Comparison of ENCODE assay signal across 20 mouse cellular contexts in genomic region chr5:103714943-103715342, GRCm38 (mm10). TPM values are rescaled to one million over a fixed set of nuclear protein-coding genes. Genes with fewer than 3 reads are reported as not detected.
"Had no signal": no experiment of that assay in that cellular context is flagged by ENCODE, and none has a peak within 500 bp of the region (broad histone marks: within the 10 kb centered on the region; RNA-seq: fewer than 3 reads in every experiment).

No protein-coding gene starts in this region.

- H3K4me2 ChIP-seq: lung, embryonic 14.5 days; midbrain, embryonic 11.5 days; midbrain, embryonic 13.5 days; midbrain, embryonic 15.5 days; neural tube, embryonic 12.5 days; stomach, embryonic 15.5 days had no signal

- H3K4me1 ChIP-seq: midbrain, embryonic 13.5 days; midbrain, embryonic 15.5 days; neural tube, embryonic 12.5 days had no signal

- ATAC-seq: midbrain, embryonic 13.5 days; midbrain, embryonic 15.5 days had no signal

- H3K36me3 ChIP-seq: midbrain, embryonic 13.5 days; midbrain, embryonic 15.5 days; neural tube, embryonic 12.5 days; stomach, embryonic 15.5 days had no signal

- H3K9ac ChIP-seq: liver, embryonic 14.5 days; lung, embryonic 14.5 days; midbrain, embryonic 13.5 days; midbrain, embryonic 15.5 days; neural tube, embryonic 12.5 days; stomach, embryonic 15.5 days had no signal

- H3K27ac ChIP-seq: liver, embryonic 14.5 days; midbrain, embryonic 13.5 days; midbrain, embryonic 15.5 days; neural tube, embryonic 12.5 days; stomach, embryonic 15.5 days; stomach, postnatal 0 days had no signal

- DNase-seq: lung, embryonic 14.5 days; lung, postnatal 10 days; lung, postnatal 4 days; right cerebral cortex, postnatal 14 days; thymus, adult 2 months; thymus, postnatal 25 days; thymus, postnatal 4 days had no signal

- H3K9me3 ChIP-seq: megakaryocyte, embryonic 14.5 days; midbrain, embryonic 13.5 days; midbrain, embryonic 15.5 days; neural tube, embryonic 12.5 days; stomach, embryonic 15.5 days had no signal

- H3K27me3 ChIP-seq: megakaryocyte, embryonic 14.5 days; midbrain, embryonic 13.5 days; midbrain, embryonic 15.5 days; neural tube, embryonic 12.5 days; stomach, embryonic 15.5 days had no signal

- H3K4me3 ChIP-seq: megakaryocyte, embryonic 14.5 days; midbrain, embryonic 13.5 days; midbrain, embryonic 15.5 days; myocyte; neural tube, embryonic 12.5 days; stomach, embryonic 15.5 days had no signal

RNA-seq across cellular contexts. Expression of gene 1700016H13Rik, which starts 59.1 kb away (rescaled TPM):
- total RNA-seq: neutrophil, adult 5-6 weeks had no signal
- polyA plus RNA-seq: liver, embryonic 14.5 days; liver, embryonic 16.5 days; myocyte; neural tube, embryonic 14.5 days; spleen, adult 2 months had no signal
